Mouse (Mus musculus) MEL (cell line): ENCODE measurements at regions not wholly inside any gene's neighbourhood (a gene's known extent, or its start where the extent isn't known, plus 50 kb on each side); places are given as distances from the start of the nearest gene placed in this dataset.

Experiments used
- DNase-seq: peaks from one replicate; pipeline ENCODE4 v3.0.0; 2011; ENCODE audit warnings: low read depth, low spot score
- H3K27ac ChIP-seq: 2 replicates; pipeline ENCODE4 v1.5.1; 2012; ENCODE audit warnings: low read depth, mild to moderate bottlenecking, control low read depth, low read length, moderate library complexity; ENCODE audit not compliant: control insufficient read depth
- H3K27me3 ChIP-seq, 2 experiments: fragments of 150-350 bp in 1 of 2; sonication (generic) in 1 of 2; 2 replicates each; pipeline ENCODE4 v1.6.1; 2012; ENCODE audit warnings: low read length in 2 of 2, mild to moderate bottlenecking in 2 of 2, improper control_type of control experiment in 1 of 2, moderate library complexity in 1 of 2; ENCODE audit not compliant: insufficient read depth in 2 of 2, control insufficient read depth in 1 of 2
- H3K36me3 ChIP-seq, 2 experiments: 2 replicates each; pipeline ENCODE4 v1.6.1; 2012 to 2014; ENCODE audit warnings: low read length in 2 of 2, improper control_type of control experiment in 1 of 2, inconsistent platforms in 1 of 2, mild to moderate bottlenecking in 1 of 2; ENCODE audit not compliant: insufficient read depth in 2 of 2, control insufficient read depth in 1 of 2
- H3K4me1 ChIP-seq, 2 experiments: fragments of 150-350 bp in 1 of 2; sonication (generic) in 1 of 2; 2 replicates each; pipeline ENCODE4 v1.6.1; 2012; ENCODE audit warnings: low read length in 2 of 2, improper control_type of control experiment in 1 of 2, mild to moderate bottlenecking in 1 of 2; ENCODE audit not compliant: insufficient read depth in 2 of 2, control insufficient read depth in 1 of 2
- H3K4me3 ChIP-seq, 2 experiments: fragments of 150-350 bp in 1 of 2; sonication (generic) in 1 of 2; 2 replicates each; pipeline ENCODE4 v1.5.1; 2012; ENCODE audit warnings: low read depth in 2 of 2, low read length in 2 of 2, mild to moderate bottlenecking in 2 of 2, moderate library complexity in 2 of 2, control low read depth in 1 of 2, improper control_type of control experiment in 1 of 2; ENCODE audit not compliant: control insufficient read depth in 1 of 2, insufficient read depth in 1 of 2
- H3K79me2 ChIP-seq: 2 replicates; pipeline ENCODE4 v1.6.1; 2012; ENCODE audit warnings: mild to moderate bottlenecking, low read length, moderate library complexity; ENCODE audit not compliant: control insufficient read depth, poor library complexity, insufficient read depth
- H3K9ac ChIP-seq: 2 replicates; pipeline ENCODE4 v1.6.1; 2012; ENCODE audit warnings: low read depth, mild to moderate bottlenecking, control low read depth, low read length, moderate library complexity; ENCODE audit not compliant: control insufficient read depth, poor library complexity, severe bottlenecking
- H3K9me3 ChIP-seq: fragments of 150-350 bp; sonication (generic); replicated peaks from 2 replicates; pipeline ENCODE4 v1.6.1; 2012; ENCODE audit warnings: mild to moderate bottlenecking, low read length, improper control_type of control experiment, moderate library complexity; ENCODE audit not compliant: insufficient read depth
- CHD2 ChIP-seq: IDR thresholded peaks from 2 replicates; pipeline ENCODE4 v1.6.1; 2011; ENCODE audit warnings: low read length, improper control_type of control experiment
- CTCF ChIP-seq, 3 experiments: IDR thresholded peaks in 2 of 3; conservative IDR thresholded peaks in 1 of 3; 2 replicates each; pipeline ENCODE4 v1.5.1; 2011 to 2012; ENCODE audit warnings: low read length in 3 of 3, low read depth in 2 of 3, mild to moderate bottlenecking in 2 of 3, improper control_type of control experiment in 1 of 3, inconsistent platforms in 1 of 3, mixed read lengths in 1 of 3, moderate library complexity in 1 of 3; ENCODE audit not compliant: control insufficient read depth in 1 of 3, insufficient read depth in 1 of 3, poor library complexity in 1 of 3, severe bottlenecking in 1 of 3
- E2F4 ChIP-seq: IDR thresholded peaks from 2 replicates; pipeline ENCODE4 v1.6.1; 2011; ENCODE audit warnings: low read depth, low read length, improper control_type of control experiment, borderline replicate concordance
- EP300 ChIP-seq, 2 experiments: IDR thresholded peaks; 2 replicates each; pipeline ENCODE4 v1.6.1; 2011; ENCODE audit warnings: improper control_type of control experiment in 2 of 2, low read length in 2 of 2, low read depth in 1 of 2, mild to moderate bottlenecking in 1 of 2
- ETS1 ChIP-seq: IDR thresholded peaks from 2 replicates; pipeline ENCODE4 v1.6.1; 2012; ENCODE audit warnings: low read depth, mild to moderate bottlenecking, inconsistent platforms, low read length, improper control_type of control experiment, moderate library complexity
- GABPA ChIP-seq: IDR thresholded peaks from 2 replicates; pipeline ENCODE4 v1.6.1; 2012; ENCODE audit warnings: low read depth, mild to moderate bottlenecking, inconsistent platforms, low read length, improper control_type of control experiment, moderate library complexity
- GATA1 ChIP-seq: IDR thresholded peaks from 2 replicates; pipeline ENCODE4 v1.6.1; 2011; ENCODE audit warnings: low read depth, low read length, improper control_type of control experiment
- HCFC1 ChIP-seq: IDR thresholded peaks from 2 replicates; pipeline ENCODE4 v1.6.1; 2012; ENCODE audit warnings: low read depth, mild to moderate bottlenecking, inconsistent platforms, low read length, improper control_type of control experiment, moderate library complexity
- MEF2A ChIP-seq: IDR thresholded peaks from 2 replicates; pipeline ENCODE4 v1.6.1; 2014; ENCODE audit warnings: low read depth, mild to moderate bottlenecking, inconsistent platforms, low read length, improper control_type of control experiment; ENCODE audit not compliant: poor library complexity, insufficient replicate concordance, severe bottlenecking; ENCODE audit errors: extremely low read depth
- NELFE ChIP-seq: IDR thresholded peaks from 2 replicates; pipeline ENCODE4 v1.6.1; 2011; ENCODE audit warnings: low read depth, low read length, improper control_type of control experiment
- POLR2A ChIP-seq, 2 experiments: IDR thresholded peaks; 2 replicates each; pipeline ENCODE4 v1.6.1; 2011 to 2012; ENCODE audit warnings: low read length in 2 of 2, mild to moderate bottlenecking in 2 of 2, control low read depth in 1 of 2, improper control_type of control experiment in 1 of 2, low read depth in 1 of 2, moderate library complexity in 1 of 2; ENCODE audit not compliant: control insufficient read depth in 1 of 2, insufficient read depth in 1 of 2, poor library complexity in 1 of 2
- POLR2AphosphoS2 ChIP-seq: IDR thresholded peaks from 2 replicates; pipeline ENCODE4 v1.6.1; 2011; ENCODE audit warnings: low read length, improper control_type of control experiment
- RAD21 ChIP-seq: IDR thresholded peaks from 2 replicates; pipeline ENCODE4 v1.6.1; 2011; ENCODE audit warnings: mild to moderate bottlenecking, low read depth, low read length, improper control_type of control experiment
- SIN3A ChIP-seq: IDR thresholded peaks from 2 replicates; pipeline ENCODE4 v1.6.1; 2012; ENCODE audit warnings: low read length, improper control_type of control experiment, inconsistent platforms
- SMC3 ChIP-seq: IDR thresholded peaks from 2 replicates; pipeline ENCODE4 v1.6.1; 2011; ENCODE audit warnings: low read depth, low read length, improper control_type of control experiment
- TAL1 ChIP-seq: IDR thresholded peaks from 2 replicates; pipeline ENCODE4 v1.6.1; 2012; ENCODE audit warnings: mild to moderate bottlenecking, inconsistent platforms, low read length, moderate library complexity, mixed read lengths
- TBP ChIP-seq: IDR thresholded peaks from 2 replicates; pipeline ENCODE4 v1.8.0; 2011; ENCODE audit warnings: low read depth, low read length, improper control_type of control experiment
- UBTF ChIP-seq: IDR thresholded peaks from 2 replicates; pipeline ENCODE4 v1.6.1; 2012; ENCODE audit warnings: low read depth, mild to moderate bottlenecking, inconsistent platforms, low read length, improper control_type of control experiment, moderate library complexity, borderline replicate concordance; ENCODE audit not compliant: insufficient read depth
- USF1 ChIP-seq: IDR thresholded peaks from 2 replicates; pipeline ENCODE4 v1.6.1; 2014; ENCODE audit warnings: low read depth, mild to moderate bottlenecking, inconsistent platforms, low read length, improper control_type of control experiment, moderate library complexity
- USF2 ChIP-seq, 2 experiments: IDR thresholded peaks; 2 replicates each; pipeline ENCODE4 v1.6.1; 2011 to 2012; ENCODE audit warnings: improper control_type of control experiment in 2 of 2, low read length in 2 of 2, borderline replicate concordance in 1 of 2, inconsistent platforms in 1 of 2, low read depth in 1 of 2, mild to moderate bottlenecking in 1 of 2; ENCODE audit not compliant: insufficient read depth in 1 of 2
- ZC3H11A ChIP-seq: IDR thresholded peaks from 2 replicates; pipeline ENCODE4 v1.6.1; 2012; ENCODE audit warnings: low read depth, mild to moderate bottlenecking, inconsistent platforms, low read length, improper control_type of control experiment
- ZMIZ1 ChIP-seq: IDR thresholded peaks from 2 replicates; pipeline ENCODE4 v1.6.1; 2012; ENCODE audit warnings: low read depth, mild to moderate bottlenecking, inconsistent platforms, low read length, improper control_type of control experiment, moderate library complexity

DNA sequence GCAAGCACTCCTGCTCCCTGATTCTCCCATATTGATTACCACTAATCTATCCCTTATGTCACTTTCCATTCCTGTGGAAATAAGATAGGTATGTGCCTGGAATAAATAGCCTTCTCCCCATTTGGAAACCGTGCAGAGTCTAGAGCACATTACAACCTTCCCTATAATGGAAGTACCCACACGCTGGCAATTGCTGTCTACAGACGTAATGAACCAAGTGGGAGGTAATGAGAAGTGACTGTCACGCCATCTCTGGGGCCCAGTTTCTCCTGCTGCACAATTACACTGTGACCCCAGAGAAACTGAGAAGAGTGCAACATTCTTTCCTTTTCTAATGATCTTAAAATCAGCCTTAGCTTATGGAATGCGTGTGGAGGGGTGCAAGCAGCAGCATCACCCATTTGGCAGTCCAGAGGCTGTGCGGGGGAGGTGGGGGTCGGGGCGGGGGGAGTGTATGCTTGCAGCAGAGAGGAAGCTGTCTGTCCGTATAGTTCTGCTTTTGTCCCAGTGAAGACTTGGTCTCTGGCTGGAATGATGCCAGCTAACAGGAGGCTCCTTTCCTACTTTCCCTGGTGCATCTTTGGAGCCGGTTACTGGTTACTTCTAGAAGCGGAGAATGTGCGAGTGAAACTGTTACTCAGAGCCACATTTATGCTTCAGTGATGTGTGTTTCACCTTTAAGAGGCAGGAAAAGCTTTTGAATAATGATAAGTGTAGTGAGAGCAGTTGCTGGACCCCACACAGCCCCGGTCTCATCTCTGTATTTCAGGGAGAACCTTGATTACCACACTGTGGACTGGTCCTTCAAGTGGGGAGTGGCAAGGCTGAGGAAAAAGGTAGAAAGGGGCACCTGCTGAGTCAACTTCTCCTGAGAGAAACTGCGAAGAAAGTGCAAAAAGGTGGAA is 209.3 kb upstream of the Tet2 start (continued):
- TF ChIP-seq TAL1 (no peak), GABPA (no peak)

DNA sequence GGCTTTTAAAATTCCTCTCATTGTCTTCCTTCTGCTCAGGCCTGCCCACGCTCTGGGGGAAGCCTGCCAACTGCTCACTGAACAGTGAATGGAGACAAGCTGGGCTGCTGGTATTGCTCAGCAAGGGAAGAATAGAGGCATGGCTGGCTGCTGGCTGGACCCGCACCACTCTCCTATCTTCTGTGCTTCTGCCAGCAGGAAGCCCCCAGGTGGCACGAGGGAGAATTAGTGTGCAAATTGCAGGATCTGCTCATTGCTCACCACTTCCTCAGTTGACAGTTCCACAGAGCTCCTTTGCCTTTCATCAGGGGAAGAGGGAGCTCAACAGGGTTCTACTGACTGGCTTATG is 209.9 kb upstream of the Tet2 start:
- Histone ChIP-seq H3K9me3 (no peaks in the 10 kb centered on the region), H3K9ac (peak overlapping the region; percentile 38), H3K27me3 (no peaks in the 10 kb centered on the region), H3K79me2 (no peaks in the 10 kb centered on the region), H3K36me3 (peaks cover 0 to 8% of the 10 kb centered on the region in 2 experiments; a peak in 2 of 4 replicates), H3K27ac (no peak overlapping the region), H3K4me3 (peak overlapping the region; percentile 47 to 65), H3K4me1 (peaks cover 5 to 16% of the 10 kb centered on the region in 2 experiments)
- no peak for TF ChIP-seq RAD21
- no peak for TF ChIP-seq HCFC1
- TF ChIP-seq TBP, result 0 out of 2 replicates have a peak, but pooled peaks have one; percentile 26
- TF ChIP-seq USF1, result no peak
- no peak for TF ChIP-seq GATA1
- TF ChIP-seq USF2 (IDR thresholded peaks at IDR 0.05; ENCODE audit: borderline replicate concordance in 1 of 2, insufficient read depth in 1 of 2, low read depth in 1 of 2, low read length in 2 of 2), result no peak
- no peak for TF ChIP-seq SIN3A
- no peak for TF ChIP-seq POLR2AphosphoS2
- no peak for TF ChIP-seq MEF2A
- no peak for TF ChIP-seq EP300 (IDR thresholded peaks at IDR 0.05; ENCODE audit: low read depth in 1 of 2, low read length in 2 of 2)
- TF ChIP-seq NELFE, result no peak
- peak; percentile 37 for TF ChIP-seq SMC3
- TF ChIP-seq ZC3H11A, result no peak
- TF ChIP-seq CHD2, result no peak
- no peak for TF ChIP-seq POLR2A (IDR thresholded peaks at IDR 0.05; ENCODE audit: control insufficient read depth in 1 of 2, insufficient read depth in 1 of 2, low read depth in 1 of 2, low read length in 2 of 2, poor library complexity in 1 of 2)
- no peak for TF ChIP-seq ETS1
- TF ChIP-seq E2F4, result no peak
- TF ChIP-seq ZMIZ1, result no peak
- TF ChIP-seq UBTF, result no peak
- peak in 1 of 3 experiments; percentile 9; a peak in 1 of 6 replicates for TF ChIP-seq CTCF (IDR thresholded peaks at IDR 0.05 in 2 of 3, conservative IDR thresholded peaks at IDR 0.05 in 1 of 3; ENCODE audit: control insufficient read depth in 1 of 3, insufficient read depth in 1 of 3, low read depth in 2 of 3, low read length in 3 of 3, poor library complexity in 1 of 3, severe bottlenecking in 1 of 3)
- peak; percentile 60 for DNase-seq
